Mouse (Mus musculus): Measurements from ENCODE around the gene Psapl1.
A peak's percentile ranks its signal among the peaks of the same experiment; 100 is the strongest.
"Not testable (repeated sequence)": the region's sequence is repeated elsewhere in the genome, so short reads cannot be mapped to it uniquely, and the experiment has no call there.

Gene Psapl1

GRCm38 (mm10) chr5:36203421-36203820, 400 bp upstream of the Psapl1 start:
- DNase-seq (ENCODE audit: low spot score in 2 of 2): no peak

GRCm38 (mm10) chr5:36205397-36205796, 1.6 kb downstream of the Psapl1 start:
- DNase-seq (ENCODE audit: low spot score in 2 of 2): no peak

- no peak for DNase-seq (ENCODE audit: low spot score in 2 of 2)
These were observed 5.0 kb downstream of the Psapl1 start for GRCm38 (mm10) chr5:36208803-36209202.

- no peak for DNase-seq (ENCODE audit: low spot score in 2 of 2)
These were observed 9.5 kb downstream of the Psapl1 start for GRCm38 (mm10) chr5:36213310-36213709.

GRCm38 (mm10) chr5:36220105-36220504, 16.3 kb downstream of the Psapl1 start:
- no peak for DNase-seq (ENCODE audit: low spot score in 2 of 2)

- no peak for DNase-seq (ENCODE audit: low spot score in 2 of 2)
These were observed 16.8 kb downstream of the Psapl1 start for GRCm38 (mm10) chr5:36220626-36221025.

- peak in 1 of 2 experiments; percentile 39 for DNase-seq (ENCODE audit: low spot score in 2 of 2)
These were observed 20.0 kb downstream of the Psapl1 start for GRCm38 (mm10) chr5:36223787-36224186.

GRCm38 (mm10) chr5:36225855-36226254, 22.0 kb downstream of the Psapl1 start:
- DNase-seq (ENCODE audit: low spot score in 2 of 2): no peak

- DNase-seq (ENCODE audit: low spot score in 2 of 2): no peak
These were observed 22.5 kb downstream of the Psapl1 start for GRCm38 (mm10) chr5:36226296-36226695.

- DNase-seq (ENCODE audit: low spot score in 2 of 2): no peak
These were observed 24.9 kb downstream of the Psapl1 start for GRCm38 (mm10) chr5:36228405-36229370.

GRCm38 (mm10) chr5:36230301-36230780, 26.5 kb downstream of the Psapl1 start:
- DNase-seq (ENCODE audit: low spot score in 2 of 2): no peak

- DNase-seq (ENCODE audit: low spot score in 2 of 2): not testable (repeated sequence)
These were observed 33.7 kb downstream of the Psapl1 start for GRCm38 (mm10) chr5:36237526-36237925.

- DNase-seq (ENCODE audit: low spot score in 2 of 2): no peak
These were observed 44.2 kb downstream of the Psapl1 start for GRCm38 (mm10) chr5:36248022-36248421.

GRCm38 (mm10) chr5:36252746-36253504, 49.1 kb downstream of the Psapl1 start:
- no peak for DNase-seq (ENCODE audit: low spot score in 2 of 2)

GRCm38 (mm10) chr5:36254642-36255516, 51.1 kb downstream of the Psapl1 start:
- no peak for DNase-seq (ENCODE audit: low spot score in 2 of 2)

All from natural killer cell, adult 2 months (primary cell).